Mouse (Mus musculus) naive thymus-derived CD4-positive, alpha-beta T cell, adult 5 months (primary cell): Measurements from ENCODE around the gene Prkca. TPM values are rescaled to one million over a fixed set of nuclear protein-coding genes. Genes with fewer than 3 reads are reported as not detected.

Experiments used
- polyA plus RNA-seq: library from polyadenylated mRNA; unstranded; fragments of 100-300 nt; shearing (Covaris generic); gene quantifications from one replicate; pipeline ENCODE4 v1.2.1, GENCODE M21; 2017

Prkca gene
- 168 TPM for polyA plus RNA-seq

DNA sequence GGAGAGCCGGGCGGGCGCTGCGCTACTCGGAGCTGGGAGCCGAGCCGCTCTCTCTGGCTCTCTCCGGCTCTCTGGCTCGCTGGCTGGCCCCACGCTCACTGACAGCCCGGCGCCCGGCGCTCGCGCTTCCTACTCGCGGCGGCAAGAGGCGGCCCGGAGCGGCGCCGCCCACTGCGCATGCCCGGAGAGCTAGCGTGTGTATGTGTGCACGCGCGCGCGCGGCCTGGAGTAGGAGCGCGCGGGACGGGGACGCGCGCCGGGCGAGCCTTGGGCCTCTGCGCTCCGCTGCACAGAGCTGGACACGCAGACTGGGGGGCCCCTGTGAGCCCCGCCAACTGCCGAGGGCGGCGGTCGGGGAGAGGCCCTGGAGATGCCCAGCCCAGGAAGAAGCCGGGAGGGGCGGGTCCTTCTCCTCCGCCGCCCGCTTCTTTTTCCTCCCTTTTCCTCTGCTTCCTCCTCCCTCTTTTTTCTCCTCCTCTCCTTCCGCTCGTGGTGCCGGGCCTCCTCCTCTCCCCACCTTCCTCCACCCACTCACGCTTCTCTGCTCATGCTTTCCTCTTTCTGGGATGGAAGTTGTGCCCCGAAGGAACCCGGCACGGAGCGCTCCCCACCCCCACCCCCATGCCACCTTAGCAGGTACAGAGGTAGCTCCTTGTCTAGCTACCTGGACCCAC, at the start of gene Prkca:
Gene Prkca, minus strand, starts transcription at position 140 of the 674 bp plus-strand sequence.

GRCm38 (mm10) chr11:108342781-108343768, 653 bp downstream of the Prkca start, which contains the start of gene Apoh:
Gene Apoh (plus strand): TSS chr11:108343354.

DNA sequence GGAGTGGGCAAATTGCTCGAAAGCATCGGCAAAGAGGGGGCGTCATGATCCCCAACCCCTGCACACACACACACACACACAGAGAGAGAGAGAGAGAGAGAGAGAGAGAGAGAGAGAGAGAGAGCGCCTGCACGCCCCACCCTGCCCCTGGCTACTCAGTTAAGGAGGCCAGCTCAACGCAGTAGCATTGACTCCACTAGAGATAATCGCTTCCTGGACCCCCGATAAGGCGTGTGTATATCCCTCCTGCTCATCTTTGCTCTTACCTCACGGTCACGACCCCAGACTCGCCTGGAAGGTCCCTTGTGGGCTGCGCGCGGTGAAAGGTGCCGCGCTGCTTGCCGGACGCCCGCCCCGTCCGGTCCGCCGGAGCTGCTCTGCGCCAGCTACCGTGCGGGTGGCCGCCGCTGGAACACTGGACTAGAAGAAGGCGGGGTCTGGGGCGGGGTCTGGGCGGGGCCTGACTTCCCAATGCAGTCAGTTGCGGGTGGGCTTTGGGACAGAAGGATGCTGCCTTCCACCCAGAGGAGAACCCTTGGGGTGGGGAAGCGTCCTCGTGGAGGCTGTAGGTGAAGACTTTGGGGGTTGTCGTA, 429.0 kb downstream of the Prkca start, which contains the start of gene Cacng5:
Gene Cacng5, minus strand, starts transcription at position 422 of the 593 bp plus-strand sequence.

Other genes with a start within 250 kb of the Prkca start
- gene Apoh, start 574 bp downstream of the Prkca start, polyA plus RNA-seq: not detected
- not detected for gene Cep112, start 81.3 kb upstream of the Prkca start, polyA plus RNA-seq